Mouse (Mus musculus): ENCODE results near the gene Dyrk1b.

- no peak for TF ChIP-seq CTCF (IDR thresholded peaks at IDR 0.05; ENCODE audit: low read depth)
- TF ChIP-seq EP300 (IDR thresholded peaks at IDR 0.05; ENCODE audit: low read depth) = no peak
These were observed 1.6 kb downstream of the Dyrk1b start for GRCm38 (mm10) chr7:28180890-28181289.

All from liver, embryonic 14.5 days (tissue).